Mouse (Mus musculus): ENCODE results near the gene Gm4340. TPM values are rescaled to one million over a fixed set of nuclear protein-coding genes. Genes with fewer than 3 reads are reported as not detected.
"Not testable (repeated sequence)": the region's sequence is repeated elsewhere in the genome, so short reads cannot be mapped to it uniquely, and the experiment has no call there.

The Gm4340 gene
- polyA plus RNA-seq (2015; fragmentation: Nextera tagmentation; extraction: Ambion mirVana), result not detected in 2 replicates

- not testable (repeated sequence) for H3K9ac ChIP-seq (ENCODE audit: low read depth, low read length); H3K27ac ChIP-seq (ENCODE audit: low read length); H3K27me3 ChIP-seq (ENCODE audit: control insufficient read depth, insufficient read depth, low read depth, low read length); H3K9me3 ChIP-seq (replicated peaks; ENCODE audit: control insufficient read depth, low read length, poor library complexity, severe bottlenecking); H3K36me3 ChIP-seq (ENCODE audit: control insufficient read depth, insufficient read depth, low read length); H3K4me1 ChIP-seq (ENCODE audit: control insufficient read depth, insufficient read depth, low read length); H3K4me3 ChIP-seq (ENCODE audit: low read depth, low read length); H3K4me2 ChIP-seq (ENCODE audit: low read length); ATAC-seq
- no CpG with 5 or more reads among the region's 3 CpGs for WGBS
These were observed at the start of gene Gm4340 for GRCm38 (mm10) chr10:104193742-104194141. Gene Gm4340, plus strand, starts transcription at chr10:104194042.

GRCm38 (mm10) chr10:104151197-104151596 lies 42.6 kb upstream of the Gm4340 start, which contains the start of gene Gm6763:
Gene Gm6763, plus strand, starts transcription at chr10:104151497.
- no CpG with 5 or more reads among the region's 3 CpGs for WGBS
- ATAC-seq; H3K27ac ChIP-seq (ENCODE audit: low read length); H3K36me3 ChIP-seq (ENCODE audit: control insufficient read depth, insufficient read depth, low read length); H3K9me3 ChIP-seq (replicated peaks; ENCODE audit: control insufficient read depth, low read length, poor library complexity, severe bottlenecking); H3K4me1 ChIP-seq (ENCODE audit: control insufficient read depth, insufficient read depth, low read length); H3K4me2 ChIP-seq (ENCODE audit: low read length); H3K4me3 ChIP-seq (ENCODE audit: low read depth, low read length); H3K9ac ChIP-seq (ENCODE audit: low read depth, low read length); H3K27me3 ChIP-seq (ENCODE audit: control insufficient read depth, insufficient read depth, low read depth, low read length): not testable (repeated sequence)

GRCm38 (mm10) chr10:104159706-104160105 lies 34.1 kb upstream of the Gm4340 start, which contains the start of gene Gm8764:
Gene Gm8764, plus strand, starts transcription at chr10:104160006.
- WGBS, result no CpG with 5 or more reads among the region's 3 CpGs
- ATAC-seq; H3K4me1 ChIP-seq (ENCODE audit: control insufficient read depth, insufficient read depth, low read length); H3K27me3 ChIP-seq (ENCODE audit: control insufficient read depth, insufficient read depth, low read depth, low read length); H3K4me3 ChIP-seq (ENCODE audit: low read depth, low read length); H3K27ac ChIP-seq (ENCODE audit: low read length); H3K4me2 ChIP-seq (ENCODE audit: low read length); H3K9me3 ChIP-seq (replicated peaks; ENCODE audit: control insufficient read depth, low read length, poor library complexity, severe bottlenecking); H3K36me3 ChIP-seq (ENCODE audit: control insufficient read depth, insufficient read depth, low read length); H3K9ac ChIP-seq (ENCODE audit: low read depth, low read length): not testable (repeated sequence)

GRCm38 (mm10) chr10:104168215-104168614 lies 25.6 kb upstream of the Gm4340 start, which contains the start of gene Gm21304:
Gene Gm21304, plus strand, starts transcription at chr10:104168515.
- ATAC-seq; H3K4me3 ChIP-seq (ENCODE audit: low read depth, low read length); H3K4me1 ChIP-seq (ENCODE audit: control insufficient read depth, insufficient read depth, low read length); H3K36me3 ChIP-seq (ENCODE audit: control insufficient read depth, insufficient read depth, low read length); H3K27me3 ChIP-seq (ENCODE audit: control insufficient read depth, insufficient read depth, low read depth, low read length); H3K9me3 ChIP-seq (replicated peaks; ENCODE audit: control insufficient read depth, low read length, poor library complexity, severe bottlenecking); H3K9ac ChIP-seq (ENCODE audit: low read depth, low read length); H3K4me2 ChIP-seq (ENCODE audit: low read length); H3K27ac ChIP-seq (ENCODE audit: low read length): not testable (repeated sequence)
- no CpG with 5 or more reads among the region's 3 CpGs for WGBS

- H3K9me3 ChIP-seq (replicated peaks; ENCODE audit: control insufficient read depth, low read length, poor library complexity, severe bottlenecking); H3K4me3 ChIP-seq (ENCODE audit: low read depth, low read length); H3K4me2 ChIP-seq (ENCODE audit: low read length); H3K27me3 ChIP-seq (ENCODE audit: control insufficient read depth, insufficient read depth, low read depth, low read length); H3K36me3 ChIP-seq (ENCODE audit: control insufficient read depth, insufficient read depth, low read length); H3K9ac ChIP-seq (ENCODE audit: low read depth, low read length); H3K4me1 ChIP-seq (ENCODE audit: control insufficient read depth, insufficient read depth, low read length); ATAC-seq; H3K27ac ChIP-seq (ENCODE audit: low read length): not testable (repeated sequence)
- WGBS, result no CpG with 5 or more reads among the region's 3 CpGs
These were observed 17.1 kb upstream of the Gm4340 start, which contains the start of gene Gm21312 for GRCm38 (mm10) chr10:104176724-104177123. Gene Gm21312, plus strand, starts transcription at chr10:104177024.

GRCm38 (mm10) chr10:104185233-104185632 lies 8.6 kb upstream of the Gm4340 start, which contains the start of gene Gm20765:
Gene Gm20765, plus strand, starts transcription at chr10:104185533.
- H3K4me3 ChIP-seq (ENCODE audit: low read depth, low read length); ATAC-seq; H3K9ac ChIP-seq (ENCODE audit: low read depth, low read length); H3K4me2 ChIP-seq (ENCODE audit: low read length); H3K4me1 ChIP-seq (ENCODE audit: control insufficient read depth, insufficient read depth, low read length); H3K27me3 ChIP-seq (ENCODE audit: control insufficient read depth, insufficient read depth, low read depth, low read length); H3K36me3 ChIP-seq (ENCODE audit: control insufficient read depth, insufficient read depth, low read length); H3K27ac ChIP-seq (ENCODE audit: low read length); H3K9me3 ChIP-seq (replicated peaks; ENCODE audit: control insufficient read depth, low read length, poor library complexity, severe bottlenecking): not testable (repeated sequence)
- no CpG with 5 or more reads among the region's 3 CpGs for WGBS

GRCm38 (mm10) chr10:104209655-104210054 lies 15.8 kb downstream of the Gm4340 start:
- no peak overlapping the region for H3K4me3 ChIP-seq (ENCODE audit: low read depth, low read length)
- no peak overlapping the region for H3K27ac ChIP-seq (ENCODE audit: low read length)
- no peaks in the 10 kb centered on the region for H3K9me3 ChIP-seq (replicated peaks; ENCODE audit: control insufficient read depth, low read length, poor library complexity, severe bottlenecking)
- H3K36me3 ChIP-seq (ENCODE audit: control insufficient read depth, insufficient read depth, low read length), result no peaks in the 10 kb centered on the region
- H3K4me1 ChIP-seq (ENCODE audit: control insufficient read depth, insufficient read depth, low read length), result no peaks in the 10 kb centered on the region
- no peak overlapping the region for H3K4me2 ChIP-seq (ENCODE audit: low read length)
- WGBS, result 86% methylated on average over 1 of the region's 1 CpGs
- ATAC-seq, result no peak
- H3K9ac ChIP-seq (ENCODE audit: low read depth, low read length), result no peak overlapping the region
- no peaks in the 10 kb centered on the region for H3K27me3 ChIP-seq (ENCODE audit: control insufficient read depth, insufficient read depth, low read depth, low read length)

GRCm38 (mm10) chr10:104210268-104210990 lies 16.6 kb downstream of the Gm4340 start:
- Histone ChIP-seq H3K9me3 (replicated peaks; ENCODE audit: control insufficient read depth, low read length, poor library complexity, severe bottlenecking) (no peaks in the 10 kb centered on the region), H3K9ac (ENCODE audit: low read depth, low read length) (no peak overlapping the region), H3K4me3 (ENCODE audit: low read depth, low read length) (no peak overlapping the region), H3K4me2 (ENCODE audit: low read length) (no peak overlapping the region), H3K4me1 (ENCODE audit: control insufficient read depth, insufficient read depth, low read length) (no peaks in the 10 kb centered on the region), H3K36me3 (ENCODE audit: control insufficient read depth, insufficient read depth, low read length) (no peaks in the 10 kb centered on the region), H3K27me3 (ENCODE audit: control insufficient read depth, insufficient read depth, low read depth, low read length) (no peaks in the 10 kb centered on the region), H3K27ac (ENCODE audit: low read length) (no peak overlapping the region)
- WGBS, result 88% methylated on average over 3 of the region's 3 CpGs
- ATAC-seq, result no peak

GRCm38 (mm10) chr10:104214527-104214926 lies 20.7 kb downstream of the Gm4340 start:
- no peaks in the 10 kb centered on the region for H3K9me3 ChIP-seq (replicated peaks; ENCODE audit: control insufficient read depth, low read length, poor library complexity, severe bottlenecking)
- no peak overlapping the region for H3K27ac ChIP-seq (ENCODE audit: low read length)
- no peak overlapping the region for H3K4me3 ChIP-seq (ENCODE audit: low read depth, low read length)
- H3K4me1 ChIP-seq (ENCODE audit: control insufficient read depth, insufficient read depth, low read length), result no peaks in the 10 kb centered on the region
- WGBS, result 96% methylated on average over 5 of the region's 5 CpGs
- H3K4me2 ChIP-seq (ENCODE audit: low read length), result no peak overlapping the region
- no peak for ATAC-seq
- H3K27me3 ChIP-seq (ENCODE audit: control insufficient read depth, insufficient read depth, low read depth, low read length), result no peaks in the 10 kb centered on the region
- H3K9ac ChIP-seq (ENCODE audit: low read depth, low read length), result no peak overlapping the region
- no peaks in the 10 kb centered on the region for H3K36me3 ChIP-seq (ENCODE audit: control insufficient read depth, insufficient read depth, low read length)

Measured in midbrain, embryonic 16.5 days (tissue).